Mouse (Mus musculus) stomach, postnatal 0 days (tissue): Measurements from ENCODE around the gene Sprtn. TPM values are rescaled to one million over a fixed set of nuclear protein-coding genes. Genes with fewer than 3 reads are reported as not detected.
A peak's percentile ranks its signal among the peaks of the same experiment; 100 is the strongest.

Source experiments
- ATAC-seq: fragments of 200-750 bp; cut with Nextera tagmentation; 2 replicates; pipeline ENCODE4 v1.8.0; 2017; ENCODE audit not compliant: low FRiP score, low TSS enrichment
- DNase-seq: peaks from one replicate; pipeline ENCODE4 v3.0.0-alpha.2; 2016; ENCODE audit warnings: low spot score
- H3K27ac ChIP-seq: fragments of 300-500 bp; sonication (generic); replicated peaks from 2 replicates; pipeline ENCODE4 v1.5.1; 2014; ENCODE audit warnings: mild to moderate bottlenecking, control low read depth
- H3K27me3 ChIP-seq: fragments of 300-500 bp; sonication (generic); 2 replicates; pipeline ENCODE4 v1.6.1; 2014; ENCODE audit warnings: low read length; ENCODE audit not compliant: control insufficient read depth, insufficient read depth
- H3K36me3 ChIP-seq: fragments of 300-500 bp; sonication (generic); 2 replicates; pipeline ENCODE4 v1.6.1; 2014; ENCODE audit warnings: low read length, mixed read lengths; ENCODE audit not compliant: control insufficient read depth, insufficient read depth
- H3K4me1 ChIP-seq: fragments of 300-500 bp; sonication (generic); replicated peaks from 2 replicates; pipeline ENCODE4 v1.6.1; 2014; ENCODE audit warnings: antibody characterized with exemption; ENCODE audit not compliant: control insufficient read depth, insufficient read depth
- H3K4me2 ChIP-seq: fragments of 300-500 bp; sonication (generic); replicated peaks from 2 replicates; pipeline ENCODE4 v1.6.1; 2014; ENCODE audit warnings: low read depth, mild to moderate bottlenecking, control low read depth, moderate library complexity
- H3K4me3 ChIP-seq: fragments of 300-500 bp; sonication (generic); 2 replicates; pipeline ENCODE4 v1.5.1; 2014; ENCODE audit warnings: low read depth, low read length, control low read depth
- H3K9ac ChIP-seq: fragments of 300-500 bp; sonication (generic); 2 replicates; pipeline ENCODE4 v1.6.1; 2014; ENCODE audit warnings: mild to moderate bottlenecking, low read length, control low read depth, mixed read lengths
- H3K9me3 ChIP-seq: fragments of 300-500 bp; sonication (generic); 2 replicates; pipeline ENCODE4 v1.6.1; 2016; ENCODE audit warnings: low read length; ENCODE audit not compliant: control insufficient read depth
- CTCF ChIP-seq: IDR thresholded peaks from 2 replicates; pipeline ENCODE4 v1.5.1; 2016; ENCODE audit warnings: antibody characterized with exemption, low read depth, mild to moderate bottlenecking, moderate library complexity
- EP300 ChIP-seq: optimal IDR thresholded peaks from 2 replicates; pipeline ENCODE3; 2016; ENCODE audit warnings: antibody characterized with exemption
- WGBS: fragments of 180-500 bp; shearing (Covaris S2); extraction: QIAGEN DNeasy Blood & Tissue Kit; methylation state at CpG from one replicate; pipeline ENCODE4 v1.1.7; 2014; 5-methylcytosine and 5-hydroxymethylcytosine counted together
- polyA plus RNA-seq: library from polyadenylated mRNA; unstranded; fragments of >200 nt; fragmentation: Nextera tagmentation; extraction: Ambion mirVana; gene quantifications from 2 replicates; pipeline ENCODE4 v1.2.1, GENCODE M21; 2015

The Sprtn gene
- polyA plus RNA-seq, 1 experiment from 2014 or later: 5.0 TPM

DNA sequence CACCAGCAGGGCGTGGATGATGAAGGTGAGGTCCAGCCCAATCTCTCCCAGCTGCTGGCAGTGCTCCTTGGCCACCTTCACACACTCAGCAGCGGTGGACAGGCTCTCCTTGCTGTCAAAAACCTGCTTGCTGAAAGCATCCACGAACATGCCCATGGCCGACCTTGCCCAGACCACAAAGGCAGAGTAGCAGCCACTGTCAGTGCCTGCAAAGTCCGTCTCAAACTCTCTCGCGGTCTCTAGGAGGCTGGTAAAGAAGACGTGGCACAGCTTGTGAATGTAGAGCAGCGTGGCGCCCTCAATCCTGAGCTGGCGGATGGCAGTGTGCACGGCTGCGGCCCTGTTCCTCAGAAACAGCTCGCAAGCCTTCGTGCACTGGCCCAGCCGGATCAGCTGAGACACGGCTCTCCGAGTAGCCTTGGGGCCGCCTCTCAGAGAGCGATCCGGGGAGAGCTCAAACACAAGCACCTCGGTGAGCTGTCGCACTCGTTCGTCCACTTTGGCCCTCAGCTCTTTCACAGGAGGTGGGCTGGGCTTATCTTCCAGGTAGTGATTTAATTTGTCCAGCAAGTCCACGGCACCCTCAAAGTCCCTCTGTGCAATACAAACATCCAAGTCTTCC is 1.6 kb upstream of the Sprtn start:
- TF ChIP-seq EP300 (no peak), CTCF (0 out of 2 replicates have a peak, but pooled peaks have one; percentile 1)
- Histone ChIP-seq H3K4me3 (peak overlapping the region; percentile 86), H3K27me3 (no peaks in the 10 kb centered on the region), H3K4me1 (peaks cover 14% of the 10 kb centered on the region; the same call in 1 of the 2 replicates), H3K9me3 (no peaks in the 10 kb centered on the region), H3K27ac (peak overlapping the region; percentile 90), H3K36me3 (peaks cover 10% of the 10 kb centered on the region), H3K9ac (peak overlapping the region; percentile 87; the same call in 1 of the 2 replicates), H3K4me2 (peak overlapping the region; percentile 98)
- WGBS: 54% methylated on average over 26 of the region's 26 CpGs
- ATAC-seq (peak; percentile 59), DNase-seq (peak; percentile 38)

DNA sequence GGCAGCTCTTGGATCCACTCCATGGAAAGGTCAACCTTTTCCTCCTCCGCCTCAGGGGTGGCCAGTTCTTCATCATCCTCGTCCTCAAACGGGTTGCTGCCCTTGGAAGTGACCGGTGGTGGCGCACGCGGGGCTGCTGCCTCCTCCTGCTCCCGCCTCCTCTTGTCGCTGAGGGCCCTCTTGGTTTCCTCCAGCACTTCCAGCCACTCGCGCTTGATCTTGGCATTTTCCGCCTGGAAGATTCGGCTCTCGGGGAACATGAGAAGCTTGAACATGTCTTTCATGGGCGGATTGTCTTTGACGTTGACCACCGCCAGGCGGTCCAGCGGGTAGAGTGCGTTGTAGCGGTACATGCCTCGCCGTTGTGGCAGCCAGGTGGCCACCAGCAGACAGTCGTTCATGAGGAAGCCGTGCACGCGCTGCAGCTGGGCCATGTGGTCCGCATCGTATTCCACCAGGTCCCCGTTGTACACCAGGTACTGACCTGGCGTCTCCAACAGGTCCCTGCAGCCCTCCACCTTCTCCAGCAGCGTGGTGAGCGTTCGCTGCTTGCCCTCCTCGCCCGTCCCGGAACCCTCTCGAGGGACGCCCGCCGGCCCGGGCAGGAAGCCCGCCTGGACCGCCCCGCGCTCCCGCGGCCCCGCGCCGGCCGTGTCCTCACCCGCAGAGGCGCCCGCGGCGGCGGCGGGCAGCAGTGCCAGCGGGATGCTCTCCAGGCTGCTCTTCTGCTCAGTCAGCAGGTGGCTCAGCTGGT is 877 bp upstream of the Sprtn start:
- Histone ChIP-seq H3K9ac (peak overlapping the region; percentile 87), H3K36me3 (peaks cover 14% of the 10 kb centered on the region), H3K27ac (peak overlapping the region; percentile 90), H3K27me3 (no peaks in the 10 kb centered on the region), H3K4me3 (peak overlapping the region; percentile 86), H3K4me1 (peaks cover 14% of the 10 kb centered on the region; the same call in 1 of the 2 replicates), H3K4me2 (peak overlapping the region; percentile 98), H3K9me3 (no peaks in the 10 kb centered on the region)
- TF ChIP-seq EP300 (no peak), CTCF (peak; percentile 79)
- 1% methylated on average over 55 of the region's 60 CpGs for WGBS
- peak; percentile 87 for DNase-seq
- ATAC-seq: peak; percentile 73

DNA sequence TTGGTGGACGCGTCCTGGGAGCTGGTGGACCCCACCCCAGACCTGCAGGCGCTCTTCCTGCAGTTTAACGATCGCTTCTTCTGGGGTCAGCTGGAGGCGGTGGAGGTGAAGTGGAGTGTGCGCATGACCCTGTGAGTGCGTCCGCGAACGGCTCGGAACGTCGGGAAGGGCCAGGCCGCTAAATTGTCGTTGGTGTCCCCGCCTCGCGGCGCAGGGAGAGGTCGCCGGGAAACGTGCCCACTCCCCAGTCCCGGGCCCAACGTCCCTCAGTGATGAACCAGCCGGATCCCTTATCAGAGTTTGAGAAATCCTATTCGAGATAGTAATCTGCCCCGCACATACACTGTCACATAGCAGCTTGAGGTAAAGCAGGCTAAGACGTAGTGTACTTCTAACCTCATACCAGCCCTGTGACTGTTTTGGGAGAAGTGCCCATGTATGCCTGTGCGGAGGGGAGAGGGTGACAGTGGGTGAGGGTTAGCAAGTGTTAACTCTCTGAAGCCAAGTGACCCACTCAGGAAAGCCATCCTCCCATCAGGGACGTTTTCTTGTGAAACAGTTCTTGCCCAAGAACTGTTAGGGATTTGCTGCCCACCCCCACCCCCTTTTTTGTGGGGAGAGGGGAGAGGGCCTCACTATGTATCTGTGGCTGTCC is 692 bp downstream of the Sprtn start:
- Histone ChIP-seq H3K36me3 (peaks cover 29% of the 10 kb centered on the region), H3K27me3 (no peaks in the 10 kb centered on the region), H3K4me3 (peak overlapping the region; percentile 86), H3K9me3 (no peaks in the 10 kb centered on the region), H3K4me1 (peaks cover 14% of the 10 kb centered on the region; the same call in 1 of the 2 replicates), H3K27ac (peak overlapping the region; percentile 86), H3K4me2 (peak overlapping the region; percentile 98), H3K9ac (peak overlapping the region; percentile 87)
- DNase-seq (no peak), ATAC-seq (no peak)
- WGBS: 3% methylated on average over 31 of the region's 31 CpGs
- no peak for TF ChIP-seq EP300
- no peak for TF ChIP-seq CTCF

DNA sequence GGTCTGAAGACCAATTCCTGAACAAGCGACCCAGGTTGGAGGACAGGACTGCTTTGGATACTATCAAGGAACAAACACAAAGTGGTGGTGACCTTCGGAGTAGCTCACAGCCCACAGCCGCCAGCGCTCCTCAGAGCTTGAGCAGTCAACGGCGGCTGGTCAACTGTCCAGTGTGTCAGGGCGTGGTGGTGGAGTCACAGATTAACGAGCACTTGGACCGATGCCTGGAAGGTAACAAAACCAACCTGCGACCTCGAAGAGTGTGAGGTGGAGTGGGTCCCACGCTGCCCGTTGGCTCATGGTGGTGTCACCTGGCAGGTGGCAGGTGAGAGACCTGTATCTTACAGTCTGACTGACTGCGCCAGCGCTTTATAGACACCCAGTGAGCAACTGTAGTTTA is 5.5 kb downstream of the Sprtn start:
- peaks cover 29% of the 10 kb centered on the region for H3K36me3 ChIP-seq
- H3K27ac ChIP-seq: no peak overlapping the region

DNA sequence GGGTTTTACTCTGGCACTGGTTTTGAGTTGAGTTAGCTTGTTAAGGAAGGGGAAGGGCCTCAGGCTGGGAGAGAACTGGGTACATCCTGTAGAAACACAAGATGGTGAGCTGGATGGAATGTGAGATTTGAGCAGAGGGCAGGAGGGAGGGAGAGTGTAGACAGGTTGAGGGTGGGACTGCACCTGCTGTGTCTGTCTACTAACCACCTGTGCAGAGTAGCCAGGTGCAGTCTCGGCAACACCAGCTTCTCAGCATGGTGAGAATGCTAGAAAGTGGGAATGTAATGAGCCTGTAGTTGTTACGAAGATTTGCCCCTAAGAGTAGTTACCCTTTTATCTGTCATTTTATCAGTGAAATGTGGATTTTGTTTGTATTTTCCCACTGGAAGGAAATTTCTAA is 7.8 kb downstream of the Sprtn start:
- Histone ChIP-seq H3K27me3 (no peaks in the 10 kb centered on the region), H3K36me3 (peaks cover 35% of the 10 kb centered on the region), H3K9ac (no peak overlapping the region), H3K9me3 (no peaks in the 10 kb centered on the region), H3K4me2 (no peak overlapping the region), H3K4me1 (no peaks in the 10 kb centered on the region), H3K4me3 (no peak overlapping the region), H3K27ac (no peak overlapping the region)
- DNase-seq: no peak
- 77% methylated on average over 2 of the region's 2 CpGs for WGBS
- no peak for ATAC-seq
- no peak for TF ChIP-seq CTCF
- no peak for TF ChIP-seq EP300

More for the DNA sequence above, 5.5 kb downstream of the Sprtn start:
- 0 out of 2 replicates have a peak, but pooled peaks cover 6% of the 10 kb centered on the region for H3K4me1 ChIP-seq
- DNase-seq (no peak), ATAC-seq (0 out of 2 replicates have a peak, but pooled peaks have one; percentile 14)
- H3K27me3 ChIP-seq: no peaks in the 10 kb centered on the region
- H3K4me2 ChIP-seq: no peak overlapping the region
- TF ChIP-seq EP300 (no peak), CTCF (no peak)
- no peaks in the 10 kb centered on the region for H3K9me3 ChIP-seq
- 90% methylated on average over 15 of the region's 15 CpGs for WGBS
- no peak overlapping the region for H3K4me3 ChIP-seq
- no peak overlapping the region for H3K9ac ChIP-seq
